Mouse (Mus musculus): Measurements from ENCODE around the gene Hnf4a. TPM values are rescaled to one million over a fixed set of nuclear protein-coding genes. Genes with fewer than 3 reads are reported as not detected.

The Hnf4a gene
- polyA plus RNA-seq, 1 experiment from 2014 or later: 21.6 TPM

- 79% methylated on average over 11 of the region's 11 CpGs for WGBS
- 0 out of 2 replicates have a peak, but pooled peaks cover 3% of the 10 kb centered on the region for H3K36me3 ChIP-seq (ENCODE audit: insufficient read depth, low read length)
- H3K9me3 ChIP-seq (replicated peaks; ENCODE audit: low read length): no peaks in the 10 kb centered on the region
- no peak overlapping the region for H3K9ac ChIP-seq (ENCODE audit: low read depth, low read length)
- no peak overlapping the region for H3K4me3 ChIP-seq (replicated peaks; ENCODE audit: low read depth, low read length)
- ATAC-seq (replicated peaks; ENCODE audit: low FRiP score, low read depth) (no peak), DNase-seq (ENCODE audit: low spot score) (no peak)
- no peak overlapping the region for H3K4me2 ChIP-seq (ENCODE audit: low read length)
- H3K4me1 ChIP-seq (replicated peaks; ENCODE audit: insufficient read depth, low read length): no peaks in the 10 kb centered on the region
- H3K27me3 ChIP-seq (ENCODE audit: insufficient read depth, low read length): no peaks in the 10 kb centered on the region
- H3K27ac ChIP-seq: no peak overlapping the region
- no peak for TF ChIP-seq CTCF (IDR thresholded peaks at IDR 0.05; ENCODE audit: low read depth)
These were observed 43.8 kb upstream of the Hnf4a start for GRCm38 (mm10) chr2:163462801-163463200.

GRCm38 (mm10) chr2:163463251-163463769, 43.3 kb upstream of the Hnf4a start:
- Histone ChIP-seq H3K27ac (no peak overlapping the region), H3K27me3 (ENCODE audit: insufficient read depth, low read length) (no peaks in the 10 kb centered on the region), H3K4me3 (replicated peaks; ENCODE audit: low read depth, low read length) (no peak overlapping the region), H3K36me3 (ENCODE audit: insufficient read depth, low read length) (0 out of 2 replicates have a peak, but pooled peaks cover 4% of the 10 kb centered on the region), H3K4me2 (ENCODE audit: low read length) (no peak overlapping the region), H3K9ac (ENCODE audit: low read depth, low read length) (no peak overlapping the region), H3K9me3 (replicated peaks; ENCODE audit: low read length) (no peaks in the 10 kb centered on the region), H3K4me1 (replicated peaks; ENCODE audit: insufficient read depth, low read length) (no peaks in the 10 kb centered on the region)
- WGBS: 57% methylated on average over 10 of the region's 10 CpGs
- no peak for TF ChIP-seq CTCF (IDR thresholded peaks at IDR 0.05; ENCODE audit: low read depth)
- no peak for ATAC-seq (replicated peaks; ENCODE audit: low FRiP score, low read depth)
- DNase-seq (ENCODE audit: low spot score): no peak

- Histone ChIP-seq H3K27ac (no peak overlapping the region), H3K4me1 (replicated peaks; ENCODE audit: insufficient read depth, low read length) (no peaks in the 10 kb centered on the region), H3K9ac (ENCODE audit: low read depth, low read length) (no peak overlapping the region), H3K4me3 (replicated peaks; ENCODE audit: low read depth, low read length) (no peak overlapping the region), H3K9me3 (replicated peaks; ENCODE audit: low read length) (no peaks in the 10 kb centered on the region), H3K36me3 (ENCODE audit: insufficient read depth, low read length) (peaks cover 6% of the 10 kb centered on the region; the same call in 1 of the 2 replicates), H3K27me3 (ENCODE audit: insufficient read depth, low read length) (no peaks in the 10 kb centered on the region), H3K4me2 (ENCODE audit: low read length) (no peak overlapping the region)
- no peak for DNase-seq (ENCODE audit: low spot score)
- 63% methylated on average over 4 of the region's 4 CpGs for WGBS
- ATAC-seq (replicated peaks; ENCODE audit: low FRiP score, low read depth): no peak
- no peak for TF ChIP-seq CTCF (IDR thresholded peaks at IDR 0.05; ENCODE audit: low read depth)
These were observed 42.6 kb upstream of the Hnf4a start for GRCm38 (mm10) chr2:163463998-163464397.

- Histone ChIP-seq H3K36me3 (ENCODE audit: insufficient read depth, low read length) (peaks cover 11% of the 10 kb centered on the region; the same call in 1 of the 2 replicates), H3K4me2 (ENCODE audit: low read length) (no peak overlapping the region), H3K27me3 (ENCODE audit: insufficient read depth, low read length) (no peaks in the 10 kb centered on the region), H3K27ac (no peak overlapping the region), H3K4me1 (replicated peaks; ENCODE audit: insufficient read depth, low read length) (no peaks in the 10 kb centered on the region), H3K9ac (ENCODE audit: low read depth, low read length) (no peak overlapping the region), H3K4me3 (replicated peaks; ENCODE audit: low read depth, low read length) (no peak overlapping the region), H3K9me3 (replicated peaks; ENCODE audit: low read length) (no peaks in the 10 kb centered on the region)
- DNase-seq (ENCODE audit: low spot score) (no peak), ATAC-seq (replicated peaks; ENCODE audit: low FRiP score, low read depth) (no peak)
- TF ChIP-seq CTCF (IDR thresholded peaks at IDR 0.05; ENCODE audit: low read depth): no peak
- 60% methylated on average over 6 of the region's 6 CpGs for WGBS
These were observed 42.0 kb upstream of the Hnf4a start for GRCm38 (mm10) chr2:163464562-163464961.

- Histone ChIP-seq H3K4me2 (ENCODE audit: low read length) (no peak overlapping the region), H3K9me3 (replicated peaks; ENCODE audit: low read length) (no peaks in the 10 kb centered on the region), H3K9ac (ENCODE audit: low read depth, low read length) (no peak overlapping the region), H3K27ac (no peak overlapping the region), H3K27me3 (ENCODE audit: insufficient read depth, low read length) (no peaks in the 10 kb centered on the region), H3K4me3 (replicated peaks; ENCODE audit: low read depth, low read length) (no peak overlapping the region), H3K4me1 (replicated peaks; ENCODE audit: insufficient read depth, low read length) (peaks cover 8% of the 10 kb centered on the region; the same call in 1 of the 2 replicates), H3K36me3 (ENCODE audit: insufficient read depth, low read length) (peaks cover 11% of the 10 kb centered on the region; the same call in 1 of the 2 replicates)
- no peak for DNase-seq (ENCODE audit: low spot score)
- 76% methylated on average over 8 of the region's 8 CpGs for WGBS
- TF ChIP-seq CTCF (IDR thresholded peaks at IDR 0.05; ENCODE audit: low read depth): no peak
- ATAC-seq (replicated peaks; ENCODE audit: low FRiP score, low read depth): no peak; the same call in 1 of the 2 replicates
These were observed 39.8 kb upstream of the Hnf4a start for GRCm38 (mm10) chr2:163466771-163467170.

- H3K4me1 ChIP-seq (replicated peaks; ENCODE audit: insufficient read depth, low read length): peaks cover 8% of the 10 kb centered on the region; the same call in 1 of the 2 replicates
- no peak overlapping the region for H3K4me3 ChIP-seq (replicated peaks; ENCODE audit: low read depth, low read length)
- no peak for TF ChIP-seq CTCF (IDR thresholded peaks at IDR 0.05; ENCODE audit: low read depth)
- no peak overlapping the region for H3K9ac ChIP-seq (ENCODE audit: low read depth, low read length)
- DNase-seq (ENCODE audit: low spot score) (no peak), ATAC-seq (replicated peaks; ENCODE audit: low FRiP score, low read depth) (no peak)
- H3K4me2 ChIP-seq (ENCODE audit: low read length): no peak overlapping the region
- H3K36me3 ChIP-seq (ENCODE audit: insufficient read depth, low read length): peaks cover 11% of the 10 kb centered on the region; the same call in 1 of the 2 replicates
- H3K9me3 ChIP-seq (replicated peaks; ENCODE audit: low read length): no peaks in the 10 kb centered on the region
- H3K27ac ChIP-seq: no peak overlapping the region
- 90% methylated on average over 6 of the region's 6 CpGs for WGBS
- H3K27me3 ChIP-seq (ENCODE audit: insufficient read depth, low read length): no peaks in the 10 kb centered on the region
These were observed 39.0 kb upstream of the Hnf4a start for GRCm38 (mm10) chr2:163467585-163467984.

GRCm38 (mm10) chr2:163468866-163469265, 37.7 kb upstream of the Hnf4a start:
- H3K9ac ChIP-seq (ENCODE audit: low read depth, low read length): no peak overlapping the region
- peaks cover 11% of the 10 kb centered on the region; the same call in 1 of the 2 replicates for H3K36me3 ChIP-seq (ENCODE audit: insufficient read depth, low read length)
- H3K27me3 ChIP-seq (ENCODE audit: insufficient read depth, low read length): no peaks in the 10 kb centered on the region
- 92% methylated on average over 6 of the region's 6 CpGs for WGBS
- H3K4me2 ChIP-seq (ENCODE audit: low read length): no peak overlapping the region
- ATAC-seq (replicated peaks; ENCODE audit: low FRiP score, low read depth) (no peak), DNase-seq (ENCODE audit: low spot score) (no peak)
- no peak for TF ChIP-seq CTCF (IDR thresholded peaks at IDR 0.05; ENCODE audit: low read depth)
- H3K27ac ChIP-seq: no peak overlapping the region
- no peaks in the 10 kb centered on the region for H3K9me3 ChIP-seq (replicated peaks; ENCODE audit: low read length)
- no peak overlapping the region for H3K4me3 ChIP-seq (replicated peaks; ENCODE audit: low read depth, low read length)
- peaks cover 8% of the 10 kb centered on the region; the same call in 1 of the 2 replicates for H3K4me1 ChIP-seq (replicated peaks; ENCODE audit: insufficient read depth, low read length)

Data from kidney, postnatal 0 days (tissue).